Mouse (Mus musculus) spleen, postnatal 4 days (tissue): ENCODE measurements around the gene Spata13.

ENCODE experiments used
- DNase-seq, 2 experiments: peaks; one replicate each; pipeline ENCODE4 v3.0.0; 2022; ENCODE audit warnings: low spot score in 2 of 2

The Spata13 gene

DNA sequence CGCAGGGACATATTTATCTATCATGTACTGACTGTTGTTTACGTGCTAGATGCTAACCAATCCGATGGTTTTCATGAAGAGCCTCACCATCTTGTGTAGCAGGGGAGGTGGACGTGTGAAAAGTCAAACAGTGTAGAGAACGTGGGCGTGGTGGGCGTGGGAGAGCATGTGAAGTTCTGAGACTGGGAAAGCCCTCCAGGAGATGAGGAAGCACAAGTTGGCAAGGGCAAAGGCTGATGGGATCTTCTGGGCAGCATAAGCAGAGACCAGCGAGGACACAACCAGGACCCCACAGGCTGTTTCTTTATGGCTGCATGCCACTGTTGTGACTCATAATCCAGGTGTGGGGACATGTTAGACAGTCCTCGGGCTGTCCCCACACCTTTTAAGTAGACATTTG, 5.4 kb downstream of the Spata13 start:
- no peak for DNase-seq

- DNase-seq = no peak
These were observed 7.3 kb downstream of the Spata13 start for GRCm38 (mm10) chr14:60641120-60641519.

DNA sequence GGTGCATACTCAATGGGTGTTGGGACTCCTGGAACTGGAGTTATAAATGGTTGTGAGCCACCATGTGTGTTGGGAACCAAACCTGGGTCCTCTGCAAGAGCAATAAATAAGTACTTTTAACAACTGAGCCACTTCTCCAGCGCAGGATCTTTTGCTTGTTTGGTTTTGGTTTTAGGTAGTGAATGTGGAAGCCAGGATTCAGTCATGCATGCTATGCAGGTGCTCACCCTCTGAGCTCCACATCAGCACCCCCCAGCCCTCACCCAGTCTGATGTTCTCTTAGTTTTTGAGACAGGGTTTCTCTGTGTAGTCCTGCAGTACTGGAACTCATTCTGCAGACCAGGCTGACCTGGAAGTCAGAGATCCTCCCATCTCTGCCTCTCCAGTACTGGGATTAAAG, 8.3 kb downstream of the Spata13 start:
- peak in 1 of 2 experiments; percentile 60 for DNase-seq

DNA sequence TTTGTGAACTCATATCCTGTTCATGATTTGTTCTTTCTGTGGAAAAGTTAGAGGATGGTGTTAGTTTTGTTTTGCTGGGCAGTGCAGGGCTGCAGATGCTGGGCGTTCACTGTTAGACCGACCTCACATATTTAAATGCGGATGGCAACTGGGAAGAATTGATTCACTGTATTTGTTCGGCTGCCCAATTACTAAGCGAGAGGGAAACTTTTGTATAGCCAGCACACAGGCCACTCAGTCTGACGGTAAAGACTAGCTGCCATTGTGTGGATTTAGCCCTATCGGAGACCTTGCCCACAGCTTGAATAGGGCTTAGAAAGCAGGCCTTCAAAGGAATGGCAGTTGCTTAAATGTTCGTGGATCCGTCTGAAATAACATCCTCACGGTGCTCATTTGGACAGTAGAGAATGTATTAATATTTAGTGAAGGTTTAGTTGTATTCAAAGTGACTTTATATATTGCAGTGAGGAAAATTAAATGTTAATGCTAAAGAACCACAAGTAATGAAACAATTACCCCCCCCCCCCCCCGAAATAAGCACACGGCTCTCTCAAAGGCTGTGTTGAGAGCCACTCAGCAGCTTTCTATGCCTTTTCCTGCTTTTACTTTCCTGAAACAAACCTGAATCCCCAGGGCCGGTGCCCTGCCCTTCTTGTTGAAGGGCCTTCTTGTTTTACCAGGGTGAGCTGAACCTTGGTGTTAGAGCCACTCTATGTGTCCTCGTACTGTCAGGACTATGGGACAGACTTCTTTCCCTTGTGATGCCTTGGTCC, 9.5 kb downstream of the Spata13 start:
- DNase-seq = no peak

GRCm38 (mm10) chr14:60646373-60646772, 12.6 kb downstream of the Spata13 start:
- no peak for DNase-seq

DNA sequence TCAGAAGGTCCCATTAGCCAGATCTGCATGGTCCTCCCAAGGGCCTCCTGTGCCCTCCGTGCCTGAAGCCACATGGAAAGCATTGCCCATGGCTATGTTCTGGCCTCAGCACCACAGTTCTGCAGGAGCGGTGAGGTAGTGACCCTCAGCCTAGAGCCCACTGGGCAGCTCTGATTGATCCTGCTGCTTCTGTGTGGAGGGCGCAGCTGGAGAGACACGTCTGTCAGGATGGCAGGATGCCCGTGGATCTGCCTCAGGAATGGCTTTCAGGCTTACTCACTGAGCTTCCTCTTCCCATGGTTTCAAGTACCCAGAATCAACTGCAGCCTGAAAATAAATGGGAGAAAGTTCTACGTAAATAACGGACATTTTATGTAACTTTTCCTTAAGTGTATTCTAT, 14.1 kb downstream of the Spata13 start:
- DNase-seq = no peak

- DNase-seq = no peak
These were observed 15.2 kb downstream of the Spata13 start for GRCm38 (mm10) chr14:60648956-60649355.

DNA sequence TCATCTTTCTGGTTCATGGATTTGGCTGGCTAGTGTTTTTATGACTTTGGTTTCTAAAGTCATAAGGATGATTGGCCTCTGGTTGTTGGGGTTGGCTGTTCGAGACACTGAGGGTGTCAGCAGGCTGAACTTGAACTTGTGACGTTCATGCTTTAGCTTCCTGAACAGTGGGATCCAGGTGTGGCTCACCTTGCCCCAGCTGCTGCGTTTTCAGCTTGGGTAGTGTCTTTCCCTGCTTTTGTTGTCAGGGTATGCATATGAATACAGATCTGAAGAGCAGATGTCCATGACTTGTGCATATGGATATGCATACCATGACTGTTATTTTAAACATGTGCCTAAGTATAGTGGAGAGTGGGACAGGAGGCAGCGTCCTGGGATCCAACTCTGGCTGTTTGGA, 19.4 kb downstream of the Spata13 start:
- no peak for DNase-seq

DNA sequence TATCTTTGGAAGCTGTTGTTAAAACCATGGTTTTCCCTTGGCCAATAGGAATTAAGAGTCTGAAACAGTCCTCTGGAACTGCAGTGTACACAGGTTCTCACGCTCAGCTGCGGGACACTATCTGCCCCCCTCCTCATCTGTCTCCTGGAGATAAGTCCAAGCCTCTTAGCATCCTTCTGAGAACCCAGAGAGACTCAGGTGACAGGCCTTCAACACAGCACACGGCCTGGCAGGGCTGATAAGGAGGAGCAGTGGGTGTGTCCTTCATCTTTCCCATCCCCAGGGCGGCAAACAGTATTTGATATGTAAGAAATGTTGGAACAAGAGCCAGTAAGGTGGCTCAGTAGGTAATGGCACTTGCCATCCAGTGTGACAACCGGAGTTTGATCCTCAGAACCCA, 20.2 kb downstream of the Spata13 start:
- DNase-seq = peak; percentile 76 to 77

DNA sequence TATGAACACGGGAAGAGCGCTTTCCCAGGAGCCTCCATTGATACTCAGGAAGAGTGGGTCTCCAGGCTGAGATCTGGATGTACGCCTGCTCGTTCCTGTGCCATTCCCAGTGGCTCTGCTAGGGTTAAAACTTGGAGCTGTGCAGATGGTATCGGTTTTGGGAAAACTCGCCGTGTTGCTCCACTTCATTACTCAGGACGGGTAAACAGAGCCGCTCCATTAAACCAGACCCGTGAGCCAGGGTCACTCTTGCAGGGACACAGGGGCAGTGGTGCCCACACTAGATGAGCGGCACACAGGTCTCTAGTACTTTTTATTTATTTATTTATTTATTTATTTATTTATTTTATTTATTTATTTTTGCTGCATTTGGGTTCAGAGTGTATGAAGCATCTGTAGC, 20.9 kb downstream of the Spata13 start:
- DNase-seq = no peak

GRCm38 (mm10) chr14:60655941-60656700, 22.3 kb downstream of the Spata13 start:
- DNase-seq = no peak

- DNase-seq = no peak
These were observed 22.9 kb downstream of the Spata13 start for GRCm38 (mm10) chr14:60656701-60657085.

DNA sequence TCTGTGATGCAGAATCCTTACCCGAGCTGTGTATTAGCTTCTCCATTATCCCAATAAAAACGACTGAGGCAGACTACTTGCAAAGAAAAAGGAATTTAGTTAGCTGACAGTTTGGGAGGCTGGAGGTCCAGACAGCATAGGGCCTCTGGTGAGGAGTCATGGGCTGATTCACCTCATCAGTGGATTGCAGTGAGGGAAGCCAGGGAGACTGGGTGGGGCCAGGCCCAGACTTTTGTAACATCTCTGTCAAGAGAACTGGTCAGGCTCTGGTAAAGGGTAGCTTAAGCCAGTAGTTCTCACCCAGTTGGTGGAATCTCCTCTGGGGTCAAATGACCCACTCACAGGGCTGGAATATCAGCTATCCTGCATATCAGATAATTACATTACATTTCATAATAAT, 24.1 kb downstream of the Spata13 start:
- no peak for DNase-seq

DNA sequence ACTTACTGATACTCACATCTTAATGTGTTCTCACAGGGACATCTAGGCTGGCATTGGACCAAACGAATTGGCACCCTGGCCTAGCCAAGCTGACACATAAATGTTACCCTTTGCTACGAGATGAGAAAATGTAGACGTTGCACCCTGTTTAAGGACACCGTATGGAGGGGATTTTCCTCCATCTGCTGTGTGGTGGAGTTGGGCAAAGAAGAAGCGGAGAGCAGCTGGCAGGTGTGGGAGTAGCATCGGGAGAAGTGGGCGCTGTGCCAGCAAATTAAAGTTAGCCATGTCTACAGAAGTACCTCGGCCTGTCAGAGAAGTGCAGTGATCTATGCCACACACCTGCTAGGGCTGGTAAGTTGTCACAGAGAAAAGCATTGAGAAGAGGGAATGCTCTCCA, 25.7 kb downstream of the Spata13 start:
- DNase-seq = no peak

DNA sequence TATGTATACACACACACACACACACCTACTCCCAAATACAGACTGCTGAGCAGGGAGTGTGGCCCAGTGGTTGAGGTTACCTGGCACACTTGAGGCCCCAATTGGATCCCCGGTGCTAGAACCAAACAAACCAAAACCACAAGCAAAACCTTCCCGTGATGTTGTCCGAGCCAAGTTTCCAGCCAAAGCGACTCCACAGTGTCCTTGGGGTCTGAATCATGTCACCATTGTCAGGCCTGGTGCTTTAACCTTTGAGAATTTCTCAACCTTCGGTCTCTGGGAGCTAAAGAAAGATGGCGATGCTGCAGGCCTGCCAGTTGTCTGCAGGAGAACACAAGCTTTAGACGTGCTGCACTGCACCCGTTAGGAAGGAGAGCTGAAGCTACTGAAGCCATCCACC, 26.8 kb downstream of the Spata13 start:
- DNase-seq = no peak

DNA sequence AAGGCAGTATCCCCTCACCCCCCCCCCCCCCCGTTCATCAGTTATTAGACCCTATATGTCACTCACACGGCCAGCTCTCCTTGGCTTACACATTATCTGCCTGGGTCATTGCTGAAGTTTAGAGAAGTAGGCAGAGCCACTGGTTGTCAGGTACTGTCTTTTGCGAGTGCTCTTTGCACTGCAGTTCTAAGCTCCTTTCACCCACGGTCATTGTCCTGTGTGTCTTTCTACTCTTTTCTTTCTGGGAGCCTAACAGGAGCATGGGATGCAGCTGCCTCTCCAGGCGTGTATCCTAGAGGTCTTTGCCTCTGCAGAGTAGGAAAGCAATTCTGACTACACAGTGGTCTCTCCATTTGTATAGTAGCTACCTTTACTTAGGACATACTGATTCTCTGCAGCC, 27.5 kb downstream of the Spata13 start:
- no peak for DNase-seq

- no peak for DNase-seq
These were observed 29.6 kb downstream of the Spata13 start for GRCm38 (mm10) chr14:60663309-60663940.

DNA sequence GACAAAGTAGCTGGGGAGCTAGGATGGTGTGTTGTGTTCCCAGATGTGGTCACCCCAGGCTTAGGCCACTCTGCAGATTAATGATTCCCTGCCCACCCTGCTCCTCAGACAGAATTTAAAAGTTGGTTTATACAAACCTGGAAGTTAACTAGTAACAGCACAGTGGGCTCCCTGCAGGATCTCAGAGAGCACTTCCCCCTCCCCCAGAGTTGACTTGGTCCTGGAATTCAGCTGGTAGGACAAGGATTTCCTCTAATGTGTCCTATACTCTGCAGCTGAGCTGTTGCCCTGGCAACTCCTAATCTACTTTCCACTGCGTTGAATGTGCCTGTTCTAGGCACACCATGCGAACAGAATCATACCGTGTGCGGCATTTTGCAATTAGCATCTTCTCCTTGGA, 30.8 kb downstream of the Spata13 start:
- DNase-seq = no peak

GRCm38 (mm10) chr14:60665263-60665662, 31.5 kb downstream of the Spata13 start:
- DNase-seq = no peak

DNA sequence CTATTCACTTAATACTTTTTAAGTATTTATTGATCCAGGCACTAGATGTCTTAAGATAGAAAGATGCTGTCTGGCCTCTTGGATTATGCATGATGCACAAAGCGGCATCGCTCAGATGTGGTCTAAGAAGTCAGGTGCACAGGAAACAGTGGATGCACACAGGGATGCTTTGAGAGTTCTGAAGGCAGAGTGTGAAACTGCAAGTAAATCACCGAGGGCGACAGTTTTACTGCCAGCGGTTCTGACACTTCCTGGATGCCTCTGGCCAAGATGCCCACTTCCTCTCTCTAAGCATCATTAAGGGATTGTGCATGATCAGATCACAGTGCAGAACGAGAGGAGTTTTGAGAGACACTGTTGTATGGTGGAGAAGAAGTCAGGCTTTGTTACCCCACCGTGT, 32.5 kb downstream of the Spata13 start:
- DNase-seq = no peak

DNA sequence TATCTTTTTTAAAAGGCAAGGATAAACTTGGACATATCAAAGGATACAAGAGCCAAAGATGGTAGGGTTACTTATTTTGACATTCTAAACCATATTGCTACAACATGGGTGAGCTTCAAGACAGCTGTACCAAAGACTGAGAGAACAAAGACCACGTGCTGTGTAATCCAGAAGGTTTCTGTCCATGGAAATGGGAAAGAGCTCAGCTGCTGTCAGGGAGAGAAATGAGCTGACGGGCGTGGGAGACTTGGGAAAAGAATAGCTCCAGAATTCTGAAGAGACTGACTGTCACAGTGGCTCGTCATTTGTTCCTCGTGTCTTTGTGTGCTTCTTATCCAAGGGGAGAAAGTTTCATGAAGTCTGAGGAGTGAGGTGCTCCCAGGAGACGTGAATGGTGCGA, 36.4 kb downstream of the Spata13 start:
- no peak for DNase-seq

DNA sequence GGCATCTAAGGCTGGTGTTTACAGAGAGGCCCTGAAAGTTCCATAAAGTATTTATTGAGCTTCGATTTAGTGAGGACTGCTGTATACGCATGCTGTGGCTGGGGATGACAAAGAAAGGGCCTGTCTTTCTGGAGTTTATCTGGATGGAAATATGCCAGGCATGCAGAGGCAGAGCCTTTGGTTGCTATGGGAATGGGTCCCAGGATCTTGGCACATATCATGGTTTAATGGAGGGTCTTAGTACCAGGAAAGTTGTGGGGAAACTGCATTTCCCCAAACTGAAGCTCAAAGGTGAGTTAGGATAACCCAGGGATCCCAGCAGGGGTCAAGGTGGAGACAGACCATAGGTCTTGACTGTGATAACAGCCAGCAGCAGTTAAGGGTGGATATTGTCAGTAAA, 37.7 kb downstream of the Spata13 start:
- no peak for DNase-seq

- DNase-seq = no peak
These were observed 41.9 kb downstream of the Spata13 start for GRCm38 (mm10) chr14:60675697-60676096.
